Mouse (Mus musculus) cerebellum, adult 2 months (tissue): ENCODE results near the gene Cd83. TPM values are rescaled to one million over a fixed set of nuclear protein-coding genes. Genes with fewer than 3 reads are reported as not detected.

Experiments used
- DNase-seq, 2 experiments: peaks; one replicate each; pipeline ENCODE4 v3.0.0; 2021
- H3K27ac ChIP-seq: fragments of 200-500 bp; 2 replicates; pipeline ENCODE4 v1.5.1; 2012; ENCODE audit warnings: low read length, control low read depth, inconsistent platforms; ENCODE audit not compliant: insufficient read depth
- H3K27me3 ChIP-seq: fragments of 200-500 bp; 2 replicates; pipeline ENCODE4 v1.6.1; 2012; ENCODE audit warnings: inconsistent platforms, mild to moderate bottlenecking, low read length, moderate library complexity; ENCODE audit not compliant: control insufficient read depth, insufficient read depth
- H3K4me1 ChIP-seq: fragments of 200-500 bp; 2 replicates; pipeline ENCODE4 v1.6.1; 2011; ENCODE audit warnings: low read length; ENCODE audit not compliant: control insufficient read depth, insufficient read depth
- H3K4me3 ChIP-seq: fragments of 200-500 bp; replicated peaks from 2 replicates; pipeline ENCODE3; 2011; ENCODE audit warnings: mild to moderate bottlenecking, low read depth, low read length, control low read depth; ENCODE audit not compliant: insufficient read depth
- CTCF ChIP-seq: fragments of 200-500 bp; IDR thresholded peaks from 2 replicates; pipeline ENCODE4 v1.5.1; 2011; ENCODE audit warnings: low read depth, mild to moderate bottlenecking, control low read depth, low read length, moderate library complexity, borderline replicate concordance; ENCODE audit not compliant: insufficient read depth
- POLR2A ChIP-seq: fragments of 200-500 bp; IDR thresholded peaks from 2 replicates; pipeline ENCODE4 v1.6.1; 2011; ENCODE audit warnings: low read length, control low read depth, borderline replicate concordance; ENCODE audit not compliant: insufficient read depth
- WGBS: fragments of 180-500 bp; shearing (Covaris S2); methylation state at CpG from one replicate; pipeline ENCODE4 v1.1.7; 2018; 5-methylcytosine and 5-hydroxymethylcytosine counted together
- polyA plus RNA-seq: library from polyadenylated mRNA; depleted of rRNA; stranded (reverse); fragments of >200 nt; gene quantifications from 2 replicates; pipeline ENCODE4 v1.2.3, GENCODE M21; 2012

Cd83 gene
- polyA plus RNA-seq, 1 experiment, result 35.7 TPM

DNA sequence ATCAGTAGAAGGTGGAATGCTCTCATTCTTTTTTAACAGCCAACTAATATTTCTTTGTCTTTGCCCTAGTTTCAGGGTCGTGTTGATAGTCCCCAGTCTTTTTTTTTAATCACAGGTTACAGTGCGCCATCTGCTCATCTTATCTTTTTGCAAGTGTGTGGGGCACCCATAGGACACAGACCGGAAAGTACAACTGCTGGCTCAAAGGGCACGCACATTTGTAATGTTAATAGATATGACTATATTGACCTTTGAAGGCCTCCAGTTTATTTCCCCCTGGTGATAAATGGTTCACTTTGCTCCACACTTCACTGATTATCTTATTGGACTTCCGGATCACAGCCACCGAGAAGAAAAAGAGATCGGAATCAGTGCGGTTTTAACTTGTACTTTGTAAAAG is 35.5 kb downstream of the Cd83 start:
- H3K4me1 ChIP-seq, result no peaks in the 10 kb centered on the region
- no peak for DNase-seq
- TF ChIP-seq CTCF, result no peak
- TF ChIP-seq POLR2A, result no peak
- no peaks in the 10 kb centered on the region for H3K27me3 ChIP-seq
- no peak overlapping the region for H3K4me3 ChIP-seq
- WGBS, result 89% methylated on average over 8 of the region's 8 CpGs
- H3K27ac ChIP-seq, result no peak overlapping the region

DNA sequence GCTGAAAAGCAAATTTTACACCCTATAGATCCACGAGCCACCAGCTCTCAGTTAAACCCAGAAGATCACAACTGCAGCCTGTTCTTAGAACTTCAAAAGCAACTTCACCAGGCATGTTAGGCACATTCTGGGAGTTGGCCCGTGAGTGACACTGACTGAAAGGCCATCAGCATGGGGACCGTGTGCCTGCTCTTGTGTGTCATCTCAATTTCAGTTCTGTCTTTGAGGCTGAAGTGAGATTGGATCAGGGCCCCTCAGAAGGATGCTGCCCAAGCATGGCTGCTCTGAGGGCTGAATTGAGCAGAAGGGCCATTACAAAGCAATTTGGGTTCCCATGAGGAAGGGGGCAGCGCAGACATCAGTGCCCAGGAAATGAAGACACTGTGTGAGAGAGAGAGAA is 37.7 kb downstream of the Cd83 start:
- TF ChIP-seq CTCF (no peak), POLR2A (no peak)
- DNase-seq, result no peak
- no peaks in the 10 kb centered on the region for H3K4me1 ChIP-seq
- H3K4me3 ChIP-seq, result no peak overlapping the region
- no peaks in the 10 kb centered on the region for H3K27me3 ChIP-seq
- WGBS, result 86% methylated on average over 4 of the region's 4 CpGs
- H3K27ac ChIP-seq, result no peak overlapping the region

- TF ChIP-seq CTCF (no peak), POLR2A (no peak)
- no peak for DNase-seq
- Histone ChIP-seq H3K4me1 (no peaks in the 10 kb centered on the region; the same call in 1 of the 2 replicates), H3K27ac (no peak overlapping the region), H3K4me3 (no peak overlapping the region), H3K27me3 (no peaks in the 10 kb centered on the region)
- WGBS, result 47% methylated on average over 5 of the region's 5 CpGs
Observed at GRCm38 (mm10) chr13:43828648-43829047, 44.1 kb downstream of the Cd83 start.

GRCm38 (mm10) chr13:43830892-43831673 is 46.5 kb downstream of the Cd83 start:
- H3K27me3 ChIP-seq, result no peaks in the 10 kb centered on the region
- H3K27ac ChIP-seq, result no peak overlapping the region
- no peak for DNase-seq
- H3K4me3 ChIP-seq, result no peak overlapping the region
- WGBS, result 88% methylated on average over 8 of the region's 8 CpGs
- TF ChIP-seq CTCF (no peak), POLR2A (no peak)
- no peaks in the 10 kb centered on the region; the same call in 1 of the 2 replicates for H3K4me1 ChIP-seq

DNA sequence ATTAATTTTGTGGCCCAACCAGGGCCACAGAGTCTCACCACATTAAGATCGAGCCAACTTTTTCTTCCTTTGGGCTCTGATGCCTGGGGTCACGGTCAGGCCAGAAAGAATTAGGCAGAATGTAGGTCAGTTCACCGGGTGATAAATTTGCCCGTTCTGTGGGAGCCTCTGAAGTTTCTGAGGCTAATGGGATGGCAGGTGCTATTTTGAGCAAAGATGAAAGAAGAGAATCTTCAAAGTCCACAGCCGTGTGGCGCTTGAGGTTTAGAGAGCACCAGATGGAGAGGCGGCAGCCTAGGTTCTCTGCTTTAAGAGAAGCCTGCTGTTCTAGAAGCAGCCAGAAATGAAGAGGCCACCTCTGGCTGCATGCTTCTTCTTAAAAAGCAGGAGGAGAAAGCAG is 48.2 kb downstream of the Cd83 start:
- Histone ChIP-seq H3K4me1 (no peaks in the 10 kb centered on the region; the same call in 1 of the 2 replicates), H3K4me3 (no peak overlapping the region), H3K27me3 (no peaks in the 10 kb centered on the region), H3K27ac (no peak overlapping the region)
- 44% methylated on average over 7 of the region's 7 CpGs for WGBS
- TF ChIP-seq CTCF, result no peak
- TF ChIP-seq POLR2A, result no peak
- DNase-seq, result peak in 1 of 2 experiments; percentile 10

GRCm38 (mm10) chr13:43836376-43836775 is 51.8 kb downstream of the Cd83 start:
- TF ChIP-seq CTCF (no peak), POLR2A (no peak)

DNA sequence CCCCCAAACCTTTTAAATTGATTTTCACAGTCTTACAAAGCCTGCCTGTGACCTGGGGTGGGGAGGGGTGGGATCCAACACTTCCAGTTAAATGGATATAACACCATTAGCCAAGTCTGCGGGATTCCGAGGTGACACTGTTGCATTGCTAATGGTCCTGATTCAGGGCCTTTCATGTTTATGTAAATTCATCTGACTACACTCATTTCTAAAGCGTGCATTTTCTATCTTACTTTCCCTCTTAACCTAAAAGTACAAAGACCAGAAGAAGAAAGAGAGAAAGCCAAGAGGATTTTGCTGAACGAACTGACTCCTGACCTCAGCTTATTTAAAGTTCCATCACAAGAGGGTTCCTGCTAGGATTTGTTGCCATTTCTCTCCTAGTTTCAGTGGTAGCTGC is 53.2 kb downstream of the Cd83 start:
- Histone ChIP-seq H3K4me1 (no peaks in the 10 kb centered on the region; the same call in 1 of the 2 replicates), H3K4me3 (no peak overlapping the region), H3K27me3 (no peaks in the 10 kb centered on the region), H3K27ac (no peak overlapping the region)
- TF ChIP-seq POLR2A (no peak), CTCF (no peak)
- 69% methylated on average over 4 of the region's 4 CpGs for WGBS
- DNase-seq, result no peak

More at GRCm38 (mm10) chr13:43836376-43836775, 51.8 kb downstream of the Cd83 start:
- Histone ChIP-seq H3K27ac (no peak overlapping the region), H3K4me3 (no peak overlapping the region), H3K27me3 (no peaks in the 10 kb centered on the region), H3K4me1 (no peaks in the 10 kb centered on the region; the same call in 1 of the 2 replicates)
- DNase-seq, result no peak
- 61% methylated on average over 8 of the region's 8 CpGs for WGBS

DNA sequence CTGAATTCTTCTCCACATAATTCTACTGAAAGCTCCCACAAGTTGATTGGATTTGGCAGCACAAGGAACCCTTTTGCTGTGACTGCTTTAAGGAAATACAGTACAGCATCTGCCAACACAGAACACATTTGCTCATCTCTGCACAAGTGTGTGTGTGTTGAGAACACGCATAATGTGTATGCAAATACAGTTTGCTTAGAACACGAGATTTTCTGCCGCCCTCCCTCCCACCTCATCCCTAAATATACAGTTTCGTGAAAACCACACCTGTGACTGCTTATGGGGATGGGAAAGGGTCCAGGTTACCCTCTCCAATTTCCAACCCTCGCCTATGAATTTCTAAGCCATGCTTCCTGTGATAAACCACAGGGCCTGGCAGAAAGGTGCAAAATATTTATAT is 60.6 kb downstream of the Cd83 start:
- Histone ChIP-seq H3K27me3 (no peaks in the 10 kb centered on the region), H3K27ac (no peak overlapping the region), H3K4me1 (no peaks in the 10 kb centered on the region), H3K4me3 (no peak overlapping the region)
- WGBS, result 77% methylated on average over 5 of the region's 5 CpGs
- no peak for DNase-seq
- TF ChIP-seq POLR2A (no peak), CTCF (no peak)
